Comparison of ENCODE assay signal across 8 mouse cellular contexts in the genomic region with DNA sequence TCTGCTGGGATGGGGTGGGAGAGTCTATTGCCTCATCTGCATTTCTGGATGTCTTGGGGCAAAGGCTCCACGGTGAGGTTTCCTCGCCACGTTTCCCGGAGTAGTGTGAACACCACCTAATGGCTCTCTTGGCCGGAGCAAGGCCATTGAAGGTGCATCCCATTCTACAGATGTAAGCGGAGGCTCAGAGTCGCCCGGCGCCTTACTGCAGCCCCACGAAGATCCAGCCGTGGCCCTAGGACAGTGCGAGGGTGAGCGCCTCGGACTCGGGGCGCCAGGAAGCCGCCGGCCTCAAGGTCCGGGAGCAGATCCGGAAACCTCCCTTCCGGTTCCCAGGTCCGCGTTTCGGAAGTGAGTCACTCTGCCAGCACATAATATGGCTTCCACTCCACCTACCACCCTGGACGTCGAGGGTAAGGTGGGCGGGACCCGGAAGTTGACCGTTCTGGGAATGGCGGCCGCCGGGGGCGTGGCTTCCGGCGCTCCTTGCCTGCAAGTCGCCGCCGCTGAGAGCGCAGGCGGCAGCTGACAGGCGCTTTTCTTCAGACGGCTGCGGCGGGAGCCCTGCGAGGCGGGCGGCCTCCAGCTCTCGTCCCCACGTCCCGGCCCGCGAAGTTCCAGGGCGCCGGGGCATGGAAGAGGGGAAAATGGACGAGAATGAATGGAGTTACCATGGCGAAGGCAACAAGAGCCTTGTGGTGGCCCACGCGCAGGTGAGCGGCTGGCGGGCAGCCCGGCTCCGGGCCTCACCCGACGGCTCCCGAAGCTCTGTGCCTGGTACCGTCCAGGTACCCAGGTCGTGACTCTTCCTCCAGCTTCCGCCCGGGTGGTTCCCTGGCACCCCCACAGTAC. TPM values are rescaled to one million over a fixed set of nuclear protein-coding genes. Genes with fewer than 3 reads are reported as not detected.
DNase-seq lines count a peak whose midpoint lies in the region; ATAC-seq and TF ChIP-seq lines count a peak whose summit lies in the region.

A gene (plus strand): TSS at position 496 of the 852 bp plus-strand sequence.

- no peaks in the 10 kb centered on the region; the same call in 1 of the 2 replicates for H3K27me3 ChIP-seq in hindbrain, embryonic 10.5 days (ENCODE audit: insufficient read depth, poor library complexity, severe bottlenecking)
- no peaks in the 10 kb centered on the region for H3K27me3 ChIP-seq in lung, postnatal 0 days (replicated peaks; ENCODE audit: insufficient read depth, low read length)

- peaks cover 32% of the 10 kb centered on the region for H3K4me1 ChIP-seq in hindbrain, embryonic 10.5 days (replicated peaks)
- H3K4me1 ChIP-seq in lung, postnatal 0 days (ENCODE audit: insufficient read depth, low read depth, low read length) = peaks cover 6% of the 10 kb centered on the region; the same call in 1 of the 2 replicates

- H3K36me3 ChIP-seq in hindbrain, embryonic 10.5 days = peaks cover 3% of the 10 kb centered on the region; the same call in 1 of the 2 replicates
- no peaks in the 10 kb centered on the region for H3K36me3 ChIP-seq in lung, postnatal 0 days (ENCODE audit: insufficient read depth, low read length)

- WGBS in hindbrain, embryonic 10.5 days = under 1% methylated on average over 69 of the region's 69 CpGs
- WGBS in lung, postnatal 0 days = 1% methylated on average over 59 of the region's 69 CpGs

- peak; percentile 97 for DNase-seq in MN1 (ENCODE audit: low spot score)
- DNase-seq in cerebellum, adult 9-10 months = peak; percentile 99
- peak; percentile 99 for DNase-seq in hindbrain, embryonic 10.5 days (ENCODE audit: low spot score)
- DNase-seq in layer of hippocampus, adult 9-11 months = peak; percentile 99
- DNase-seq in lung, postnatal 0 days (ENCODE audit: low spot score) = peak; percentile 99
- DNase-seq in ovary, postnatal 14 days (ENCODE audit: low spot score) = peak; percentile 95
- peak; percentile 99 for DNase-seq in thymus, postnatal 14 days

- TF ChIP-seq EP300 in lung, postnatal 0 days (IDR thresholded peaks at IDR 0.05) = peak; percentile 89

- no peaks in the 10 kb centered on the region for H3K9me3 ChIP-seq in hindbrain, embryonic 10.5 days
- no peaks in the 10 kb centered on the region for H3K9me3 ChIP-seq in lung, postnatal 0 days (ENCODE audit: low read length)

- H3K9ac ChIP-seq in lung, postnatal 0 days (replicated peaks; ENCODE audit: low read depth) = peak within 1 kb of the TSS; percentile 73

- peak within 1 kb of the TSS; percentile 94 for H3K27ac ChIP-seq in hindbrain, embryonic 10.5 days
- peak within 1 kb of the TSS; percentile 85 for H3K27ac ChIP-seq in lung, postnatal 0 days (ENCODE audit: low read length)

- peak; percentile 98 for ATAC-seq in frontal cortex, adult (ENCODE audit: low TSS enrichment)
- ATAC-seq in lung, postnatal 0 days = peak; percentile 99

- no peak; the same call in 1 of the 2 replicates for TF ChIP-seq CTCF in lung, postnatal 0 days (IDR thresholded peaks at IDR 0.05)

- H3K4me3 ChIP-seq in hindbrain, embryonic 10.5 days = peak within 1 kb of the TSS; percentile 87
- peak within 1 kb of the TSS; percentile 79 for H3K4me3 ChIP-seq in lung, postnatal 0 days (ENCODE audit: low read depth, low read length)

- H3K4me2 ChIP-seq in lung, postnatal 0 days (replicated peaks; ENCODE audit: low read depth, low read length) = peak within 1 kb of the TSS; percentile 92

RNA-seq across cellular contexts. Expression of the gene that starts here (rescaled TPM):
- 19.5 and 20.0 TPM in 2 replicates for polyA plus RNA-seq in hindbrain, embryonic 10.5 days (2016; fragmentation: Nextera tagmentation; extraction: Ambion mirVana)
- 12.0 and 12.6 TPM in 2 replicates for polyA plus RNA-seq in lung, postnatal 0 days (2015; fragmentation: Nextera tagmentation; extraction: Ambion mirVana)

Comparison
In these comparisons a context has a peak if more than half of its experiments do, and no peak if none do; other contexts are left out.
1. Peak in every context shown above with its lines: DNase-seq, ATAC-seq, H3K4me3 ChIP-seq and H3K27ac ChIP-seq.